Mouse (Mus musculus): ENCODE measurements around the gene Mrps16.

Gene Mrps16

GRCm38 (mm10) chr14:20363230-20363629 lies 30.2 kb downstream of the Mrps16 start:
- DNase-seq: no peak

DNA sequence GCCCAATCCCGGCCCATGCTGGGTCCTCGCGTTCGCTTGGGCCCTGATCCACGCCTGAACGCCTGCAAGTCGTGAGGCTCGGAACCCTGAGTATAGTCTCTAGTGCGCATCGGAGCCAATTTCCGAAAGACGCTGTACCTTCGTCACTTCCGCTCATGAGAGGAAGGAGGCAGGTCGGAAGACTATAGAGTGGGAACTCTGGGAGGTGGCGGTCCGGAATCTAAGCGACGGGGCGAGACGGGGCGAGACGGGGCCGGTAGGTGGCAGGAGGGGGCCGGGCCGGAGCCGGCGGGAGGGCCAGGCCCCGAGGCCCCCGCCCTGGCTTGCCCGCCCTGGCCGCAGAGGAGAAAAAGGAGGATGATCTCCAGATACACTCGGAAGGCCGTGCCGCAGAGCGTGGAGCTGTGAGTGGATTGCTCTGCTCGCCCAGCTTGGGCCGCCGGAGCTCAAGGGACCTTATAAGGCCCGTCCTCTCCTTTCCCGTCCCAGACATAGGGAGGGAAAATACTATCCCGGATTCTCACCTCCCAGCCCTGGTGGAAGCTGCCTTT lies 45.4 kb downstream of the Mrps16 start, which contains the start of the genes Ecd and Fam149b:
Gene Ecd, minus strand, starts transcription at position 131 of the 551 bp plus-strand sequence.
Gene Fam149b, plus strand, starts transcription at position 172 of the 551 bp plus-strand sequence.
- peak; percentile 94 for DNase-seq

GRCm38 (mm10) chr14:20347441-20347990 lies 45.9 kb downstream of the Mrps16 start:
- DNase-seq: no peak

DNA sequence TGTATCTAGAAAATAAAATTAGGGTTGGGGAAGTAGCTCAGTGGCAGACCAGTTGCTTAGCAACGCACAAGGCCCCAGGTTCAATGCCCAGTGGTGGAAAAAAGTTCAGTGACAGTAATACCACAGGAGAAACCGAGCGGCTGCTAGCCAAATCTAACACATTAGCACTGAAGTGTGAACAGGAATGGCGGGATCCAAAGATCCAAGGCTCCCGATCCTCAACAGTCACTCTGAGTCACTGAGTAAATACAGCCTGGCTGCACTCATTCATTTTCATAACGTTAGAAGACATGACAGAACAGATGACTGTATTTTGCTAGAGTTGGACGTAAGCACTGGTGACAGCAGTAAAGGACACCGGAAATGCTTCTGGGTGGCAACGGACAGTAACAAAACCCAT lies 47.5 kb downstream of the Mrps16 start:
- DNase-seq: no peak

DNA sequence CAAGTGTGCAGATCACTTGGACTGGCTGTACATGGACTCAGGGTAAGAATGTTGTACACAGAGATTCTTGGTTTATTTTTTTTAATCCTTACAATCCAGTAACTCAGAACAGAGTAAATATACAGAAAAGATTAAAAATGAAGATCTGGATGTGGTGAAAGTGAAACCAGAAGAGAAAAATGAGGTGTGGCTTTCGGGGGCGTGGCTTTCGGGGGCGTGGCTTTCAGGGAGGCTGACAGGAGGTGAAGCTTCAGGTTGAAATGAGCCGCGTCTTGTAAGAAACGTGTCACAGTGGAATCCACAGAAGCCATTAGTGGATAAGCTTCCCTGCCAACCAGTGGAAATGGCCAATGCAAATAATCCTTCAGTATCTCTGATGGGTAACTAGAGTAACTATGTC lies 52.6 kb downstream of the Mrps16 start:
- DNase-seq: no peak

DNA sequence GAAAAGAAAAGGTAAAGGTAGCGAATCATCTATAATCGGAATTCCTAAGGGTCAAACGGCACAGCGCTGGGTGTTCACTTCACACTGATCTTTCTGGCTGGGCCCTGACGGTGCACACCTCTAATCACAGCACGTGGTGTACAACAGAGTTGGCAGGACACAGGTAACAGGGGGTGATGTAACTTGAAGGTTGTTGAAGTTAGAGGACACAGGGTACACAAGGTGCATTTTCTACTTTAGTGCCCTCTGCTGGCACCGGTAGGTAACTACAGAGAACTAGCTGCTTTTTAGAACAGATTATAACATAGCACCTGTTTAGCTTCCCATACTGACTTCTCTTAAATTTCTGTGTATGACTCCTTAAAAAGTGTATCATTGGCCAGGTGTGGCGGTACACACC lies 53.3 kb downstream of the Mrps16 start:
- no peak for DNase-seq

DNA sequence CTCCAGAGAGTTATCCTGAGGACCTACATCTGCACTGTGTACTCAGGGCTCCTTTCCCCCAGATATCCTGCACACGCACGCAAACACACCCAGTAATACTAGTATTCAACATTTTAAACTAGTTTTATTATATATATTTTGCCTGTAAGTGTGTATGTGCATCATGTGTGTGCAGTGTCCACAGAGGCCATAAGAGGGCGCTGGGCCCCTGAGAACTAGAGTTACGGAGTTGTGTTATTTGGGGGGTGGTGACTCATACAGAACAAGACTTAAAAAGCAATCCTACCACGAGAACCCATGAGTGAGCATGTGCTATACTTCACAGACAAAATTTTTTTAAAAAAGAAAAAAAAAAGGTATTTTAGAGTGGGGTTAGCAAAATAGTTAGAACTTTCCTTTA lies 54.0 kb downstream of the Mrps16 start:
- no peak for DNase-seq

All from cerebellum, adult 9-10 months (tissue).